Mouse (Mus musculus): ENCODE measurements around the gene Myo7a.

DNA sequence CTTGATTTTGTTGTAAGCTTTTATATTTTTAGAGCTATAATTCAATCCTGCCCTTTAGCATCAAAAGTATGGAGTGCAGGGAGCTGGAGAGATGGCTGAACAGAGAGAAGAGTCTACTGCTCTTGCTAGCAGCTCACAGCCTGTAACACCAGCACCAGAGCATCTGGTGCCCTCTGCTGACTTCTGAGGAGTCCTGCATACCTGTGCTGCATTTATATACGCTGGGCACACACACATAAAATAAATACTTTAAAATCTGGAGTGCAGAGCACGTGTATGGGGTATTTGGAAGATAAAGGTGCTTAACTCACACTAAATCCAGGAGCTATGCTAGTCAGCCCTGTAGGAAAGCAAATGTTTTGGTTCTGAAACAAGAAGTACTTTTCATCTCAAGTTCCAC is 33.0 kb downstream of the Myo7a start:
- TF ChIP-seq CTCF (IDR thresholded peaks at IDR 0.05; ENCODE audit: extremely low read depth, insufficient read length, insufficient replicate concordance, low read depth, low read length) (no peak), POLR2A (IDR thresholded peaks at IDR 0.05; ENCODE audit: low read depth, low read length) (no peak)
